Mouse (Mus musculus) T-cell, adult 2 months (primary cell): ENCODE data around the gene Clec1a.
"Not testable (repeated sequence)": the region's sequence is repeated elsewhere in the genome, so short reads cannot be mapped to it uniquely, and the experiment has no call there.

Experiments
- DNase-seq: peaks from one replicate; pipeline ENCODE4 v3.0.0; 2022; ENCODE audit warnings: low spot score

Clec1a gene

GRCm38 (mm10) chr6:129451411-129452039 lies at the start of gene Clec1a:
TSS of gene Clec1a (minus strand) at chr6:129452000.
- no peak for DNase-seq

- DNase-seq, result not testable (repeated sequence)
Observed at GRCm38 (mm10) chr6:129499516-129499915, 47.7 kb upstream of the Clec1a start.

GRCm38 (mm10) chr6:129497345-129498218 lies 45.8 kb upstream of the Clec1a start:
- DNase-seq, result no peak

- no peak for DNase-seq
Observed at GRCm38 (mm10) chr6:129494924-129495323, 43.1 kb upstream of the Clec1a start.

- no peak for DNase-seq
Observed at GRCm38 (mm10) chr6:129480089-129480958, 28.5 kb upstream of the Clec1a start.

DNA sequence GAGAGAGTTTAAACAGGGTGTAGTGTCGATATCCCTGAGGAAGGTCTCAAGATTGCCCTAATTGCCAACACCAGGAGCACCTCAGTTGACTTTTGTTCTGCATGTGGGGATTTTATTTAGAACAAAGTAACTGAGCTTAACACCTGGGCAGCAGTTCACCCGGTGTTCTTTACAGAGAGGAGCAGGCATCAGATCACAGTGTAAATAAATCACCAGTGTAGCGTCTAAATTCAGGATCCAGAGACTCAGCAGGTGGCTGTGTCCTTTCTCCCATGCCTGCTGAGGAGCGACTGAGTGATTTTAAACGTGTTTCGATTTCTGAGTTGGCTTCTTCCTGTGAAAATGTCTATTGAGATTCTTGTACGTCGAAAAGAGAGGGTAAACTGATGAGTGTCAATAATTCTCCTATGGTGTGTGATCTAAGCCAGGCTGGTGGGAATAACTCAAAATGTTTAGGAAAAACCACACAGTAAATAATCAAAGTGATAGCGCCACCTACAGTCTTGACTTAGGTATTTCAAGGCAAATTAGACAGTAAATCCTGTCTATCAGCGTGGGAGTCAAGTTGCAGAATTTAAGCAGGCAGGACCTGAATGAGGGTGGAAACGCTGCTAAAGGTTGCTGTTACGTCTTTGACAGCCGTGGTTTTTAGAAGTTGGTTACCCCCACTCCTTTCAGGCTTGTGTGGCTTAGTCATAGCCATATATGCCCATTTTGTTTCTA lies 24.8 kb upstream of the Clec1a start:
- no peak for DNase-seq

DNA sequence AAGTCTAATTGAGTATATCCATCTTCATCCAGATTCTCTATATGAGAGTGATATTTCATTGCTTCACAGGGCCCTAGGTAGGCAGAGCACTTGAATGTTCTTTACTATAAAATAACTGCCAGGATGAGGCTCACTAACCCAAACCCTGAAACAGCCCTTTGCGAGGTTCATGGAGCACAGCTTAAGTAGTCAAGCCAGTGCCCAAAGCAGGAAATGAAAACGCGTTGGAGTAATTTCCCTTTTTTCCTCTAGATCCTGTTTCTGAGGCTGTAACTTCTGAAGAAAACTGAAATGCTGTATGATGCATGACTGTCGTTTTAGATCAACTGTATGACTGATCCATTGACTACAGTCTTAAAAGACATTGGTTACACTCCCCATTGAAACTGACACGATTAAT lies 20.8 kb upstream of the Clec1a start:
- no peak for DNase-seq

DNA sequence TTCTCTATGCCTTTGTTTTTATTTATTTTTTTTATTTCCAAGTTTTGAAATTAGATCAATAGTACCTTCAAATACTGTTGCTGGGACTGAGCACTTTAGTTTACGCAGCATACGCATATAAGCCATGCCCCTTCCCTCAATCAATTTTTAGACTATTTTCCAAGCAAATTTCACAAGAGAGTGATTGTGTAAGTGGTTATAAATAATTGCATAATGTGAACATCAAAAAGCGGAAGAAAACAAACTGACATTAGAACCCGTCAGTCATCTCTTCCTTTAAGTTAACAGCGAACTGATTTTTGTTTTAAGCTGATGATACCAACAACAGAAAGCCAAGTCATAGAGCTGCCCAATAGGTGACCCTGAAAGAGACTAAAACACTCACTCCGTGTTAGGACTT lies 19.6 kb upstream of the Clec1a start:
- DNase-seq, result no peak

GRCm38 (mm10) chr6:129449743-129450142 lies 2.1 kb downstream of the Clec1a start:
- DNase-seq, result no peak

DNA sequence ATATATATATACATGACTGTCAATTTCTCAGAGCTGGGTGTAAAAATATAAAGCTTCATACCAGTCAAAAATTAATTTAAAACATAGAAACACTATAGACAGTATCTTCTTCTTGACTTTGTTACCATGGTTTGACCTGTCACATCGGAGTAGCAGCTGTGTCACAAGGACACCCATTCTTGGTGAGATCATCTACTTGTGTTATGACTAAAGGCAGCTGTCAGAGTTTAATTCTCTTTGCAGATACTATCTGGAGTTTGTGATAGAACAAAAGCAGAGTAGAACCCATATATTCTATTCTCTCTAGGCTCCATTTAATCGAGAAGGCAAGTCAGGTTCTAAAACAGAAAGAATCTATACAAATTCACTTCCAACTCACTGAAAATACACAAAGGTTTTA lies 13.8 kb downstream of the Clec1a start:
- no peak for DNase-seq

DNA sequence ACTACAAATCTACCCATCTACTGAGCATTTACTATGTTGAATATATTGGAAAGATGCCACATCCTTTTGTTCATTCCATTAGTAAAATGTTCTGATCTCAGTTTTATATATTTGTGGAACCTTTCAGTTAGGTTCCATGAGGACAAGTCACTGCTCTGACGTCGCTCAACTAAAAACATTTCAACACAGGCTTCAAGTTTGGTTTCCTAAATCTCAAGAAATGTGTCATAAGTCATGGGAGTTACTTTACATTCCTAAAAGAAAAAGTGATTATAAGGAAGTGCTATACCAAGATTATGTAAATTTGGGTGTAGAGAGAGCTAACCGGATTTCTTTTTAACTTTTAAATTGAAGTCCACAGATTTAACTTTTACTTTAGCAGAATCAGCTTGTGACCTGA lies 15.8 kb downstream of the Clec1a start:
- no peak for DNase-seq

GRCm38 (mm10) chr6:129434239-129434638 lies 17.6 kb downstream of the Clec1a start:
- DNase-seq, result peak; percentile 4

DNA sequence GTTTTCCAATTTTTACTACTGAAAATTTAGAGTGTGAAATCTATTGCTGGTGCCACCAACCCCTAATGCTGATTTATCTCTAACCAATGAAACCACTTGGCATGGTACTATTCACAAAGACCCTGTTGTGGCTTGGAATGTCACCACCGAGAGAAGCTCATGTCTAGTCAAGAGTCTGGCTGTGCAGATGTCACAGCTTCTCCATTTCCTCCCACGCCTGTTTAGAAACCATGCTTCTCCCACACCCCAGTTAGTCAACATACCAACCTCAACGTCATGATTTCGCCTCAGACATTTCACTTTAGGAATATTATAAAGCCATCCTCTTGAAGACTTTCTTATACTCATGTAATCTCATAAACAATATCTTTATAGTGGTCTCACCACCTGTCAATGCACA lies 24.5 kb downstream of the Clec1a start:
- no peak for DNase-seq

- DNase-seq, result no peak
Observed at GRCm38 (mm10) chr6:129425812-129426211, 26.0 kb downstream of the Clec1a start.

DNA sequence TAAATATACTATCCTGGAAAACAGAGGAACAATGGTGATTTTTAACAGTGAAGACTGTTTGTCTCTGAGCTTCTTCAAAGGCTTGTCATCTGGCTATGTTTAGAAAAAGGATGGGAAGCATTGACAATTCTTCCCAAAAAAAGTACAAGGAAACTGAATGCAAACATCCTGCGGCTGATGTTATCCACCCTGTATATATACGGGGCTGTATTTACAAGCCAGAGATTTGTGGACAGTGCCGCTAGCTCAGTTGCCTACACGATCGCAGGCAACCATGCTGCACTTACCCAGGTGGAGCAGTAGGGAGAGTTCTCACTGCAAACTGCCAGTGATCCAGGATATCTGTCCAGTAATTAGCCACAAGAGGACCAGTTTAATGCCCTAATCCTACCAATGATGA lies 26.6 kb downstream of the Clec1a start:
- no peak for DNase-seq

GRCm38 (mm10) chr6:129423734-129424072 lies 28.1 kb downstream of the Clec1a start:
- DNase-seq, result peak; percentile 34

DNA sequence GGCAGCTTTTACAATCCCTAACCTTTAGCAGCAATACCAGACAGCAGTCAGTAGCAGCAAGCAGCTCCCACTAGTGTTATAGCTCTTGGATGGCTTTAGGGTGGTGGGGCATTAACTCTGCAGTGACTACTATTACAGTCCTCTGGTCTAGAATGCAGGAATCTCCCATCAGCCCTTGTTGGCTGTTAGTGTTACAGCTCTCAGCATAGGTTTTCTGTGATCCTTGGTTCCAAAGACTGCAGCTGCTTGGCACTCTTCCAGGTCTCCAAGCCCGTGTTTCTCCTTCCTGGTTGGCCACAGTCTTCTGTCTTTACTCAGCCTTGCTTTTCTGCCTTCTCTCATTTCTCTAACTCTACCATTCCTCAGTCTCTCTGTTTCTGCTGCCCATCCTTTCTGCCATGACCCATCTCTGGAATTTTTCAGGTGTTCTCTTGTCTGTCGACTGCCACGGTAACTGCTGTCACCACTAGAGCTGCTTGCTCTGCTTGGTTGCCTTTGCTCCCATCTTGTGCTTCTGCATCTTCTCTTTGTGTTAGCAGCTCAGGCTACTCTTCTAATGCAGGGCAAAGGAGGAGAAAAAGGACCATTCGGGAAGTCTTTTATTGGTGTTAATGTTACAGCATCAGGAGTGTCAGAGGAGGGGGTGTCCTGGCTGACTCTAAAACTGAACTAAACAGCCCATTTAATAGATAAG lies 28.6 kb downstream of the Clec1a start:
- no peak for DNase-seq

GRCm38 (mm10) chr6:129422311-129422710 lies 29.5 kb downstream of the Clec1a start:
- no peak for DNase-seq

GRCm38 (mm10) chr6:129414177-129414576 lies 37.6 kb downstream of the Clec1a start:
- no peak for DNase-seq

- DNase-seq, result no peak
Observed at GRCm38 (mm10) chr6:129408562-129408961, 43.2 kb downstream of the Clec1a start, which contains the start of gene Clec9a. TSS of gene Clec9a (plus strand) at chr6:129408862.

GRCm38 (mm10) chr6:129407324-129407723 lies 44.5 kb downstream of the Clec1a start:
- no peak for DNase-seq
